ENCODE assay signal across 23 mouse cellular contexts in genomic region chr5:4398087-4398486, GRCm38 (mm10).
DNase-seq lines count a peak whose midpoint lies in the region; ATAC-seq lines count a peak whose summit lies in the region.
"Had no signal": no experiment of that assay in that cellular context is flagged by ENCODE, and none has a peak within 500 bp of the region (broad histone marks: within the 10 kb centered on the region; RNA-seq: fewer than 3 reads in every experiment).

No protein-coding gene starts in this region.

- no peaks in the 10 kb centered on the region for H3K9me3 ChIP-seq in hindbrain, embryonic 11.5 days (ENCODE audit: control insufficient read depth, low read length)
- H3K9me3 ChIP-seq in hindbrain, embryonic 14.5 days (ENCODE audit: control insufficient read depth, low read length), result no peaks in the 10 kb centered on the region
- H3K9me3 ChIP-seq in midbrain, embryonic 14.5 days (ENCODE audit: control insufficient read depth, low read length), result no peaks in the 10 kb centered on the region
- no peaks in the 10 kb centered on the region for H3K9me3 ChIP-seq in midbrain, embryonic 11.5 days (ENCODE audit: control insufficient read depth, low read length)
- H3K9me3 ChIP-seq: embryonic facial prominence, embryonic 12.5 days; forebrain, embryonic 12.5 days; G1E; heart, embryonic 10.5 days had no signal

- H3K4me1 ChIP-seq in hindbrain, embryonic 11.5 days (replicated peaks; ENCODE audit: control insufficient read depth, insufficient read depth, low read length), result no peaks in the 10 kb centered on the region
- H3K4me1 ChIP-seq in hindbrain, embryonic 14.5 days (replicated peaks; ENCODE audit: control insufficient read depth, insufficient read depth, low read length), result no peaks in the 10 kb centered on the region
- no peaks in the 10 kb centered on the region for H3K4me1 ChIP-seq in midbrain, embryonic 14.5 days (ENCODE audit: control insufficient read depth, insufficient read depth, low read length)
- no peaks in the 10 kb centered on the region for H3K4me1 ChIP-seq in midbrain, embryonic 11.5 days (ENCODE audit: control insufficient read depth, insufficient read depth, low read length)
- H3K4me1 ChIP-seq: embryonic facial prominence, embryonic 12.5 days; forebrain, embryonic 12.5 days; heart, embryonic 10.5 days had no signal

- no peak overlapping the region for H3K9ac ChIP-seq in hindbrain, embryonic 11.5 days (ENCODE audit: low read depth, low read length)
- no peak overlapping the region for H3K9ac ChIP-seq in hindbrain, embryonic 14.5 days
- H3K9ac ChIP-seq in midbrain, embryonic 14.5 days (replicated peaks; ENCODE audit: low read length), result no peak overlapping the region
- H3K9ac ChIP-seq in midbrain, embryonic 11.5 days (ENCODE audit: low read length), result no peak overlapping the region
- H3K9ac ChIP-seq: embryonic facial prominence, embryonic 12.5 days; forebrain, embryonic 12.5 days had no signal

- H3K4me3 ChIP-seq in hindbrain, embryonic 11.5 days (ENCODE audit: low read depth, low read length), result no peak overlapping the region
- no peak overlapping the region for H3K4me3 ChIP-seq in hindbrain, embryonic 14.5 days (replicated peaks; ENCODE audit: low read length)
- no peak overlapping the region for H3K4me3 ChIP-seq in midbrain, embryonic 14.5 days (replicated peaks; ENCODE audit: low read depth, low read length)
- no peak overlapping the region for H3K4me3 ChIP-seq in midbrain, embryonic 11.5 days (ENCODE audit: low read depth, low read length)
- H3K4me3 ChIP-seq: embryonic facial prominence, embryonic 12.5 days; forebrain, embryonic 12.5 days; heart, embryonic 10.5 days had no signal

- peak; percentile 57; the same call in 1 of the 2 replicates for ATAC-seq in hindbrain, embryonic 11.5 days (ENCODE audit: low FRiP score)
- ATAC-seq in hindbrain, embryonic 14.5 days (ENCODE audit: low FRiP score), result no peak
- no peak for ATAC-seq in midbrain, embryonic 14.5 days (ENCODE audit: low FRiP score, low TSS enrichment)
- no peak for ATAC-seq in midbrain, embryonic 11.5 days (ENCODE audit: low FRiP score)
- no peak for ATAC-seq in megakaryocyte-erythroid progenitor cell, adult 5-6 weeks (replicated peaks; ENCODE audit: low FRiP score, low TSS enrichment, poor library complexity, severe bottlenecking)
- ATAC-seq: CD4-positive, CD25-positive, alpha-beta regulatory T cell, adult 4 months; forebrain, embryonic 16.5 days; hindbrain, embryonic 16.5 days had no signal

- no peaks in the 10 kb centered on the region for H3K36me3 ChIP-seq in hindbrain, embryonic 11.5 days (ENCODE audit: control insufficient read depth, insufficient read depth, low read length)
- H3K36me3 ChIP-seq in hindbrain, embryonic 14.5 days (replicated peaks; ENCODE audit: control insufficient read depth, insufficient read depth), result no peaks in the 10 kb centered on the region
- no peaks in the 10 kb centered on the region for H3K36me3 ChIP-seq in midbrain, embryonic 14.5 days (ENCODE audit: control insufficient read depth, insufficient read depth, low read length)
- no peaks in the 10 kb centered on the region for H3K36me3 ChIP-seq in midbrain, embryonic 11.5 days (ENCODE audit: control insufficient read depth, insufficient read depth, low read length)
- H3K36me3 ChIP-seq: embryonic facial prominence, embryonic 12.5 days; forebrain, embryonic 12.5 days; G1E; heart, embryonic 10.5 days had no signal

- DNase-seq in hindbrain, embryonic 11.5 days (ENCODE audit: low spot score), result no peak
- DNase-seq in hindbrain, embryonic 14.5 days (ENCODE audit: low spot score), result no peak
- peak; percentile 32 for DNase-seq in midbrain, embryonic 14.5 days
- DNase-seq in midbrain, embryonic 11.5 days (ENCODE audit: low spot score, missing footprints), result no peak
- peak; percentile 21 for DNase-seq in mesoderm, embryonic 11.5 days (ENCODE audit: low read depth, low spot score)
- DNase-seq in liver, result no peak
- DNase-seq: adrenal gland, postnatal 10 days; B cell, adult 2 months; cerebellum, adult 11-12 months; cerebellum, adult 9-10 months; cerebellum, postnatal 25 days; gastrocnemius, postnatal 10 days; heart, adult 18-20 months; heart, postnatal 10 days; heart, postnatal 4 days had no signal

- H3K27me3 ChIP-seq in hindbrain, embryonic 11.5 days (ENCODE audit: control insufficient read depth, insufficient read depth, low read length), result no peaks in the 10 kb centered on the region
- H3K27me3 ChIP-seq in hindbrain, embryonic 14.5 days (ENCODE audit: control insufficient read depth, insufficient read depth, low read length), result no peaks in the 10 kb centered on the region
- no peaks in the 10 kb centered on the region for H3K27me3 ChIP-seq in midbrain, embryonic 14.5 days (ENCODE audit: control insufficient read depth, insufficient read depth, low read length)
- H3K27me3 ChIP-seq in midbrain, embryonic 11.5 days (ENCODE audit: control insufficient read depth, insufficient read depth, low read length), result no peaks in the 10 kb centered on the region
- H3K27me3 ChIP-seq: embryonic facial prominence, embryonic 12.5 days had no signal

- no peak overlapping the region for H3K27ac ChIP-seq in hindbrain, embryonic 11.5 days (ENCODE audit: low read depth, low read length)
- no peak overlapping the region for H3K27ac ChIP-seq in hindbrain, embryonic 14.5 days
- H3K27ac ChIP-seq in midbrain, embryonic 14.5 days (replicated peaks; ENCODE audit: low read depth, low read length), result no peak overlapping the region
- no peak overlapping the region for H3K27ac ChIP-seq in midbrain, embryonic 11.5 days (ENCODE audit: low read depth, low read length)
- H3K27ac ChIP-seq: embryonic facial prominence, embryonic 12.5 days; forebrain, embryonic 12.5 days; heart, embryonic 10.5 days had no signal

- H3K4me2 ChIP-seq in hindbrain, embryonic 11.5 days (replicated peaks; ENCODE audit: low read depth, low read length), result no peak overlapping the region
- H3K4me2 ChIP-seq in hindbrain, embryonic 14.5 days (replicated peaks), result no peak overlapping the region
- no peak overlapping the region for H3K4me2 ChIP-seq in midbrain, embryonic 14.5 days (ENCODE audit: low read length)
- H3K4me2 ChIP-seq in midbrain, embryonic 11.5 days, result no peak overlapping the region
- H3K4me2 ChIP-seq: embryonic facial prominence, embryonic 12.5 days; forebrain, embryonic 12.5 days had no signal

Comparison
In these comparisons a context has a peak if more than half of its experiments do, and no peak if none do; other contexts are left out.
1. DNase-seq: peak in midbrain, embryonic 14.5 days (single experiment) and mesoderm, embryonic 11.5 days (single experiment); none in hindbrain, embryonic 11.5 days (single experiment), hindbrain, embryonic 14.5 days (single experiment), midbrain, embryonic 11.5 days (single experiment) and liver (single experiment).